Comparison of ENCODE assay signal across 22 mouse cellular contexts in the genomic region with DNA sequence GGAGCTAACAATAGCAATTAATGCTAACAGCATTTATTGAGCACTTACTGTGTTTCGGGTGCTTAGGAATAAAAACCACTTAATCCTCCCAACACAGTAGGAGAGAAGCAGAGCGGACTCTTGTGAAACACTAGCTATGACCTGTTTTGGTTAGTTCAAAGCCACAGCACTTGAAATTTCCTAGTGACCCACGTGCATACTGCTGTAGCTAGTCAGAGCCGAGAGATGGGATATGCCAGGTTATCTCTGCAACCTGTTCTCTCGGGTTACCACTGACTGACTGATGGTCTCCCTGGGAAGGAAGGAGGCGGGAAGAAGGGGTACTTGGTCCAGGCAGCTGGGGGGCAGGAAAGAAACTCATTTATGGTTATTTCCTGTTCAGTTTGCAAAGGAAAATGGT. TPM values are rescaled to one million over a fixed set of nuclear protein-coding genes. Genes with fewer than 3 reads are reported as not detected.
"Had no signal": no experiment of that assay in that cellular context is flagged by ENCODE, and none has a peak within 500 bp of the region (broad histone marks: within the 10 kb centered on the region; RNA-seq: fewer than 3 reads in every experiment).

No protein-coding gene starts in this region.

- DNase-seq: kidney, adult 11 months; kidney, adult 8-10 months; kidney, postnatal 10 days; kidney, postnatal 36 days; layer of hippocampus, postnatal 36 days; lung, adult 18-20 months; lung, postnatal 14 days; lung, postnatal 4 days; retina, postnatal 1 day; right cerebral cortex, postnatal 25 days; thymus, adult 18-20 months; thymus, postnatal 36 days had no signal

- H3K4me1 ChIP-seq: intestine, embryonic 15.5 days; kidney, embryonic 15.5 days; limb, embryonic 10.5 days; limb, embryonic 13.5 days; lung, embryonic 15.5 days; midbrain, embryonic 12.5 days; midbrain, embryonic 15.5 days; neural tube, embryonic 12.5 days; neural tube, embryonic 15.5 days had no signal

- H3K9me3 ChIP-seq: intestine, embryonic 15.5 days; kidney, embryonic 15.5 days; limb, embryonic 10.5 days; limb, embryonic 13.5 days; lung, embryonic 15.5 days; midbrain, embryonic 12.5 days; midbrain, embryonic 15.5 days; neural tube, embryonic 12.5 days; neural tube, embryonic 15.5 days had no signal

- H3K4me3 ChIP-seq: intestine, embryonic 15.5 days; kidney, embryonic 15.5 days; limb, embryonic 10.5 days; limb, embryonic 13.5 days; lung, embryonic 15.5 days; midbrain, embryonic 12.5 days; midbrain, embryonic 15.5 days; neural tube, embryonic 12.5 days; neural tube, embryonic 15.5 days had no signal

- H3K36me3 ChIP-seq: intestine, embryonic 15.5 days; kidney, embryonic 15.5 days; limb, embryonic 10.5 days; limb, embryonic 13.5 days; lung, embryonic 15.5 days; midbrain, embryonic 12.5 days; midbrain, embryonic 15.5 days; neural tube, embryonic 12.5 days; neural tube, embryonic 15.5 days had no signal

- H3K27me3 ChIP-seq: intestine, embryonic 15.5 days; kidney, embryonic 15.5 days; limb, embryonic 13.5 days; lung, embryonic 15.5 days; midbrain, embryonic 12.5 days; midbrain, embryonic 15.5 days; neural tube, embryonic 12.5 days; neural tube, embryonic 15.5 days had no signal

- H3K9ac ChIP-seq: intestine, embryonic 15.5 days; kidney, embryonic 15.5 days; limb, embryonic 13.5 days; lung, embryonic 15.5 days; midbrain, embryonic 12.5 days; midbrain, embryonic 15.5 days; neural tube, embryonic 12.5 days; neural tube, embryonic 15.5 days had no signal

- ATAC-seq: intestine, embryonic 15.5 days; midbrain, embryonic 15.5 days had no signal

- H3K27ac ChIP-seq: intestine, embryonic 15.5 days; kidney, embryonic 15.5 days; limb, embryonic 10.5 days; limb, embryonic 13.5 days; lung, embryonic 15.5 days; midbrain, embryonic 12.5 days; midbrain, embryonic 15.5 days; neural tube, embryonic 12.5 days; neural tube, embryonic 15.5 days had no signal

- H3K4me2 ChIP-seq: intestine, embryonic 15.5 days; kidney, embryonic 15.5 days; limb, embryonic 13.5 days; lung, embryonic 15.5 days; midbrain, embryonic 12.5 days; midbrain, embryonic 15.5 days; neural tube, embryonic 12.5 days; neural tube, embryonic 15.5 days had no signal

RNA-seq across cellular contexts. Expression of gene Sptbn4, which starts 13.0 kb away (rescaled TPM):
- total RNA-seq: liver, adult 2 months had no signal

RNA-seq across cellular contexts. Expression of gene Prx, which starts 38.6 kb away (rescaled TPM):
- total RNA-seq: liver, adult 2 months had no signal
